Mouse (Mus musculus): Measurements from ENCODE around the gene Tmx2.

DNA sequence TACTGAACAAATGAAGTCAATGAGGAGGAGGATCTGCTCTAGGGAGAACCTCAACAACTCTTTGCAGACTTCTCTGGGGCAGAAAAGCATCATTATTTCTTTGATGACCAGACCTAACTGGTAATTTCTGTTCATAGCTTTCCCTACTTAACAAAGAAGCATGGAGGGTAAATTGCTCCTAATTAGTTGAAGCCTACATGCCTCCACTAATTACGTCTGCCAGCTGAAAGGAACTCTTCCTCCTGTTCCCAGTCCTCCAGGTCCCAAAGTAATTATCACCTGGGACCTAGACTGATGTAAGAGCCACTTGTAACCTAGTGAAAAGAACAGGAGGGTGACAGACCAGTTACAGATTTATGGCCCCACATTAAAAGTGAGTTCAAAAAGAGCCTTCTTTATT, 28.6 kb upstream of the Tmx2 start:
- TF ChIP-seq CTCF (IDR thresholded peaks at IDR 0.05; ENCODE audit: low read depth, low read length) (no peak), POLR2A (IDR thresholded peaks at IDR 0.05; ENCODE audit: extremely low read depth, insufficient read depth, low read length) (no peak)
